Mouse (Mus musculus) cerebellum, adult 2 months (tissue): Measurements from ENCODE around the gene 1700092M07Rik.

Experiments used
- CTCF ChIP-seq: fragments of 200-500 bp; IDR thresholded peaks from 2 replicates; pipeline ENCODE4 v1.5.1; 2011; ENCODE audit warnings: low read depth, mild to moderate bottlenecking, control low read depth, low read length, moderate library complexity, borderline replicate concordance; ENCODE audit not compliant: insufficient read depth
- POLR2A ChIP-seq: fragments of 200-500 bp; IDR thresholded peaks from 2 replicates; pipeline ENCODE4 v1.6.1; 2011; ENCODE audit warnings: low read length, control low read depth, borderline replicate concordance; ENCODE audit not compliant: insufficient read depth

DNA sequence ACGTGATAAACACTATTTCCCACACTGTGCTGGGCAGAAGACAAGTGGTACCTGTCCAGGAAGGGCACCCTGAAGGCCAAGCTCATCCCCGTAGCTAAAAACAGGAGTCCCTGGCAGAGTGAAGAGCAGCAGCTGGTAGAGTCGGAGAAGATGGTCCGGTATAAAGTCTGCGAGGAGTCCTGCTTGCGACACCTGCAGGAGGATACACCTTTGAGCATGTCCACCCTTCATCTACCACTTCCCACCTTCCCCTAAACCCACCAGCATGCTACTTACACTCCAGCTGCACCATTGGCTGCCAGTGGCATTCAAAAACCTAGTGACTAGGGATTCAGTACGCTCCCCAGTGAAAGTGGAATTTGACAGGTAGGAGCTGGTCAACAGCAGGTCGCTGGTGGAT is 31.6 kb upstream of the 1700092M07Rik start:
- TF ChIP-seq CTCF (no peak), POLR2A (no peak)
